In genomic region chr1:182517677-182518011, GRCm38 (mm10) we compare ENCODE assay signal across 8 mouse cellular contexts. TPM values are rescaled to one million over a fixed set of nuclear protein-coding genes. Genes with fewer than 3 reads are reported as not detected.
DNase-seq lines count a peak whose midpoint lies in the region; ATAC-seq and TF ChIP-seq lines count a peak whose summit lies in the region.

No protein-coding gene starts in this region.

- TF ChIP-seq POLR2A in thymus, adult 2 months (IDR thresholded peaks at IDR 0.05; ENCODE audit: control insufficient read depth, extremely low read depth, insufficient read depth, low read length, poor library complexity) = no peak

- H3K9me3 ChIP-seq in erythroblast, embryonic 14.5 days (ENCODE audit: control insufficient read depth, low read length) = no peaks in the 10 kb centered on the region
- no peaks in the 10 kb centered on the region for H3K9me3 ChIP-seq in liver, embryonic 11.5 days (ENCODE audit: control insufficient read depth, low read length)

- TF ChIP-seq CTCF in thymus, adult 2 months (IDR thresholded peaks at IDR 0.05; ENCODE audit: borderline replicate concordance, control insufficient read depth, extremely low read depth, insufficient read depth, low read length, poor library complexity) = no peak

- H3K4me2 ChIP-seq in liver, embryonic 11.5 days = peak overlapping the region; percentile 89

- peak overlapping the region; percentile 52 for H3K4me3 ChIP-seq in erythroblast, embryonic 14.5 days (replicated peaks)
- peak overlapping the region; percentile 64 for H3K4me3 ChIP-seq in thymus, adult 2 months (ENCODE audit: control insufficient read depth, insufficient read depth, low read length)
- peak overlapping the region; percentile 69 for H3K4me3 ChIP-seq in liver, embryonic 11.5 days (ENCODE audit: low read depth, low read length)

- peaks cover 45% of the 10 kb centered on the region for H3K27me3 ChIP-seq in erythroblast, embryonic 14.5 days (ENCODE audit: control insufficient read depth)
- H3K27me3 ChIP-seq in thymus, adult 2 months (ENCODE audit: control insufficient read depth, insufficient read depth, low read length) = no peaks in the 10 kb centered on the region
- H3K27me3 ChIP-seq in liver, embryonic 11.5 days (replicated peaks; ENCODE audit: control insufficient read depth, insufficient read depth, low read length) = peaks cover 23% of the 10 kb centered on the region

- ATAC-seq in erythroblast, adult 5-6 weeks (replicated peaks; ENCODE audit: low FRiP score, poor library complexity, severe bottlenecking) = no peak
- no peak for ATAC-seq in liver, embryonic 11.5 days (replicated peaks; ENCODE audit: low FRiP score)

- no peaks in the 10 kb centered on the region; the same call in 1 of the 2 replicates for H3K4me1 ChIP-seq in erythroblast, embryonic 14.5 days (ENCODE audit: control insufficient read depth)
- peaks cover 43% of the 10 kb centered on the region for H3K4me1 ChIP-seq in thymus, adult 2 months (replicated peaks; ENCODE audit: control insufficient read depth, insufficient read depth, low read length)
- H3K4me1 ChIP-seq in liver, embryonic 11.5 days (replicated peaks; ENCODE audit: control insufficient read depth, insufficient read depth, low read length) = no peaks in the 10 kb centered on the region; the same call in 1 of the 2 replicates

- H3K27ac ChIP-seq in thymus, adult 2 months (ENCODE audit: control insufficient read depth, insufficient read depth, low read length) = no peak overlapping the region
- no peak overlapping the region for H3K27ac ChIP-seq in liver, embryonic 11.5 days (ENCODE audit: low read depth, low read length)

- whole genome bisulfite sequencing in thymus, adult 2 months = 7% methylated on average over 10 of the region's 10 CpGs
- WGBS in liver, embryonic 11.5 days = 2% methylated on average over 10 of the region's 10 CpGs

- no peaks in the 10 kb centered on the region for H3K36me3 ChIP-seq in erythroblast, embryonic 14.5 days (ENCODE audit: control insufficient read depth)
- H3K36me3 ChIP-seq in thymus, adult 2 months (ENCODE audit: control insufficient read depth, insufficient read depth, low read length) = no peaks in the 10 kb centered on the region
- no peaks in the 10 kb centered on the region for H3K36me3 ChIP-seq in liver, embryonic 11.5 days (ENCODE audit: control insufficient read depth, insufficient read depth, low read length)

- H3K9ac ChIP-seq in liver, embryonic 11.5 days (ENCODE audit: low read depth, low read length) = peak overlapping the region; percentile 75

- intact Hi-C loops in gastrocnemius, postnatal 14 days (cut with DNase I; ENCODE audit: low total_unique reads) = no loop called here
- intact Hi-C loops in gastrocnemius, postnatal 36 days (cut with DNase I) = loop anchor here (1.0 kb wide), 1 partner anchor 28 kb away; no protein-coding TSS in a partner anchor

- DNase-seq in thymus, adult 2 months = no peak
- DNase-seq in thymus, postnatal 10 days (ENCODE audit: low spot score in 2 of 2) = no peak
- DNase-seq in liver, embryonic 11.5 days (ENCODE audit: low spot score) = no peak
- DNase-seq in right cerebral cortex, adult 2 months (ENCODE audit: low spot score in 2 of 2) = no peak
- no peak for DNase-seq in gastrocnemius, postnatal 14 days
- no peak for DNase-seq in gastrocnemius, postnatal 36 days

RNA-seq across cellular contexts. Expression of gene Capn2, which starts 0.2 kb away (rescaled TPM):
- polyA plus RNA-seq in erythroblast, embryonic 14.5 days (2012) = 0.02 and 0.03 TPM in 2 replicates
- total RNA-seq in erythroblast, adult 5-6 weeks (2015; ENCODE audit: low replicate concordance) = 4.6 and 7.5 TPM in 2 replicates
- 7.2 and 11.4 TPM in 2 replicates for total RNA-seq in erythroblast, adult 5-6 weeks (2017; ENCODE audit: low replicate concordance)
- 19.4 and 23.3 TPM in 2 replicates for polyA plus RNA-seq in thymus, adult 2 months (2012; rRNA removed)
- 49.5 and 51.4 TPM in 2 replicates for polyA plus RNA-seq in liver, embryonic 11.5 days (2014; fragmentation: Nextera tagmentation; extraction: Ambion mirVana)
- 10 to 100 TPM; 60.2 to 70.7 TPM for total RNA-seq in gastrocnemius, postnatal 14 days (2021)
- total RNA-seq in gastrocnemius, postnatal 36 days (2021) = 10 to 100 TPM; 43.9 to 51.1 TPM

RNA-seq across cellular contexts. Expression of gene Capn8, which starts 47.2 kb away (rescaled TPM):
- not detected in 2 replicates for polyA plus RNA-seq in erythroblast, embryonic 14.5 days (2012)
- total RNA-seq in erythroblast, adult 5-6 weeks (2015; ENCODE audit: low replicate concordance) = not detected in 2 replicates
- total RNA-seq in erythroblast, adult 5-6 weeks (2017; ENCODE audit: low replicate concordance) = not detected in 2 replicates
- 0.08 and 0.12 TPM in 2 replicates for polyA plus RNA-seq in thymus, adult 2 months (2012; rRNA removed)
- not detected in 2 replicates for polyA plus RNA-seq in liver, embryonic 11.5 days (2014; fragmentation: Nextera tagmentation; extraction: Ambion mirVana)
- total RNA-seq in gastrocnemius, postnatal 14 days (2021) = not detected
- total RNA-seq in gastrocnemius, postnatal 36 days (2021) = not detected
